Mouse (Mus musculus): ENCODE results near the gene Tshr. TPM values are rescaled to one million over a fixed set of nuclear protein-coding genes. Genes with fewer than 3 reads are reported as not detected.
"Not testable (repeated sequence)": the region's sequence is repeated elsewhere in the genome, so short reads cannot be mapped to it uniquely, and the experiment has no call there.

Tshr gene
- polyA plus RNA-seq, 1 experiment from 2014 or later: 0.73 TPM

- no peaks in the 10 kb centered on the region for H3K27me3 ChIP-seq
- H3K4me3 ChIP-seq: no peak overlapping the region
- H3K4me1 ChIP-seq: no peaks in the 10 kb centered on the region
- H3K9me3 ChIP-seq: no peaks in the 10 kb centered on the region
- no peak for ATAC-seq (ENCODE audit: insufficient number of reproducible peaks, insufficient read depth, low FRiP score, low TSS enrichment, low read depth)
- H3K4me2 ChIP-seq: no peak overlapping the region
- no peaks in the 10 kb centered on the region for H3K36me3 ChIP-seq
- H3K9ac ChIP-seq: no peak overlapping the region
- WGBS: 54% methylated on average over 6 of the region's 6 CpGs
- H3K27ac ChIP-seq: no peak overlapping the region
Observed at GRCm38 (mm10) chr12:91513980-91514379, 129.6 kb downstream of the Tshr start.

- Histone ChIP-seq H3K27me3 (no peaks in the 10 kb centered on the region), H3K4me2 (no peak overlapping the region), H3K4me3 (no peak overlapping the region), H3K27ac (no peak overlapping the region), H3K9me3 (peaks cover 4% of the 10 kb centered on the region; the same call in 1 of the 2 replicates), H3K4me1 (no peaks in the 10 kb centered on the region), H3K9ac (no peak overlapping the region), H3K36me3 (no peaks in the 10 kb centered on the region)
- no peak for ATAC-seq (ENCODE audit: insufficient number of reproducible peaks, insufficient read depth, low FRiP score, low TSS enrichment, low read depth)
- 29% methylated on average over 3 of the region's 3 CpGs for WGBS
Observed at GRCm38 (mm10) chr12:91517808-91518207, 133.4 kb downstream of the Tshr start.

GRCm38 (mm10) chr12:91523626-91524025 lies 139.3 kb downstream of the Tshr start:
- no peak for ATAC-seq (ENCODE audit: insufficient number of reproducible peaks, insufficient read depth, low FRiP score, low TSS enrichment, low read depth)
- Histone ChIP-seq H3K4me1 (no peaks in the 10 kb centered on the region), H3K4me2 (no peak overlapping the region), H3K27me3 (no peaks in the 10 kb centered on the region), H3K9me3 (peaks cover 4% of the 10 kb centered on the region; the same call in 1 of the 2 replicates), H3K36me3 (no peaks in the 10 kb centered on the region), H3K4me3 (no peak overlapping the region), H3K9ac (no peak overlapping the region), H3K27ac (no peak overlapping the region)
- 69% methylated on average over 3 of the region's 3 CpGs for WGBS

- no peaks in the 10 kb centered on the region for H3K36me3 ChIP-seq
- WGBS: 69% methylated on average over 6 of the region's 6 CpGs
- no peak overlapping the region for H3K27ac ChIP-seq
- no peak overlapping the region for H3K4me2 ChIP-seq
- no peaks in the 10 kb centered on the region for H3K9me3 ChIP-seq
- H3K27me3 ChIP-seq: no peaks in the 10 kb centered on the region
- no peak overlapping the region for H3K4me3 ChIP-seq
- no peak overlapping the region for H3K9ac ChIP-seq
- no peaks in the 10 kb centered on the region for H3K4me1 ChIP-seq
- no peak for ATAC-seq (ENCODE audit: insufficient number of reproducible peaks, insufficient read depth, low FRiP score, low TSS enrichment, low read depth)
Observed at GRCm38 (mm10) chr12:91534514-91534913, 150.2 kb downstream of the Tshr start.

GRCm38 (mm10) chr12:91540202-91540601 lies 155.8 kb downstream of the Tshr start:
- Histone ChIP-seq H3K4me1 (no peaks in the 10 kb centered on the region), H3K4me3 (no peak overlapping the region), H3K4me2 (no peak overlapping the region), H3K9me3 (0 out of 2 replicates have a peak, but pooled peaks cover 2% of the 10 kb centered on the region), H3K36me3 (no peaks in the 10 kb centered on the region), H3K27me3 (no peaks in the 10 kb centered on the region), H3K27ac (no peak overlapping the region), H3K9ac (no peak overlapping the region)
- ATAC-seq (ENCODE audit: insufficient number of reproducible peaks, insufficient read depth, low FRiP score, low TSS enrichment, low read depth): no peak
- WGBS: 85% methylated on average over 7 of the region's 7 CpGs

- 75% methylated on average over 9 of the region's 9 CpGs for WGBS
- no peak overlapping the region for H3K4me3 ChIP-seq
- H3K27me3 ChIP-seq: no peaks in the 10 kb centered on the region
- no peak overlapping the region for H3K4me2 ChIP-seq
- H3K9me3 ChIP-seq: no peaks in the 10 kb centered on the region
- H3K27ac ChIP-seq: no peak overlapping the region
- H3K4me1 ChIP-seq: no peaks in the 10 kb centered on the region
- peaks cover 8% of the 10 kb centered on the region for H3K36me3 ChIP-seq
- no peak for ATAC-seq (ENCODE audit: insufficient number of reproducible peaks, insufficient read depth, low FRiP score, low TSS enrichment, low read depth)
- H3K9ac ChIP-seq: no peak overlapping the region
Observed at GRCm38 (mm10) chr12:91549471-91549870, 165.1 kb downstream of the Tshr start.

GRCm38 (mm10) chr12:91551773-91552526 lies 167.6 kb downstream of the Tshr start:
- ATAC-seq (ENCODE audit: insufficient number of reproducible peaks, insufficient read depth, low FRiP score, low TSS enrichment, low read depth): peak; percentile 86; the same call in 1 of the 2 replicates
- Histone ChIP-seq H3K9me3 (no peaks in the 10 kb centered on the region), H3K4me3 (no peak overlapping the region), H3K36me3 (peaks cover 14% of the 10 kb centered on the region), H3K4me2 (no peak overlapping the region), H3K27ac (no peak overlapping the region), H3K27me3 (no peaks in the 10 kb centered on the region), H3K9ac (no peak overlapping the region), H3K4me1 (no peaks in the 10 kb centered on the region)
- 74% methylated on average over 19 of the region's 19 CpGs for WGBS

- H3K4me3 ChIP-seq; H3K4me2 ChIP-seq; H3K4me1 ChIP-seq; H3K27ac ChIP-seq; H3K9me3 ChIP-seq; ATAC-seq (ENCODE audit: insufficient number of reproducible peaks, insufficient read depth, low FRiP score, low TSS enrichment, low read depth); H3K27me3 ChIP-seq; H3K9ac ChIP-seq: not testable (repeated sequence)
- H3K36me3 ChIP-seq: peaks cover 24% of the 10 kb centered on the region
- 85% methylated on average over 8 of the region's 8 CpGs for WGBS
Observed at GRCm38 (mm10) chr12:91557358-91558005, 173.1 kb downstream of the Tshr start.

- H3K4me3 ChIP-seq; H3K27me3 ChIP-seq; H3K4me2 ChIP-seq; H3K4me1 ChIP-seq; H3K27ac ChIP-seq; H3K9me3 ChIP-seq; ATAC-seq (ENCODE audit: insufficient number of reproducible peaks, insufficient read depth, low FRiP score, low TSS enrichment, low read depth); H3K9ac ChIP-seq: not testable (repeated sequence)
- 82% methylated on average over 4 of the region's 4 CpGs for WGBS
- peaks cover 31% of the 10 kb centered on the region for H3K36me3 ChIP-seq
Observed at GRCm38 (mm10) chr12:91558152-91558551, 173.8 kb downstream of the Tshr start.

GRCm38 (mm10) chr12:91567145-91567544 lies 182.8 kb downstream of the Tshr start:
- Histone ChIP-seq H3K36me3 (peaks cover 71% of the 10 kb centered on the region), H3K9ac (no peak overlapping the region), H3K4me2 (no peak overlapping the region), H3K27ac (no peak overlapping the region), H3K9me3 (no peaks in the 10 kb centered on the region), H3K27me3 (no peaks in the 10 kb centered on the region), H3K4me3 (no peak overlapping the region), H3K4me1 (no peaks in the 10 kb centered on the region)
- no peak for ATAC-seq (ENCODE audit: insufficient number of reproducible peaks, insufficient read depth, low FRiP score, low TSS enrichment, low read depth)
- whole genome bisulfite sequencing: 91% methylated on average over 4 of the region's 4 CpGs

- no peak overlapping the region for H3K27ac ChIP-seq
- 89% methylated on average over 3 of the region's 3 CpGs for WGBS
- no peak overlapping the region for H3K9ac ChIP-seq
- no peaks in the 10 kb centered on the region for H3K9me3 ChIP-seq
- H3K4me1 ChIP-seq: no peaks in the 10 kb centered on the region
- H3K4me2 ChIP-seq: no peak overlapping the region
- ATAC-seq (ENCODE audit: insufficient number of reproducible peaks, insufficient read depth, low FRiP score, low TSS enrichment, low read depth): no peak
- H3K4me3 ChIP-seq: no peak overlapping the region
- no peaks in the 10 kb centered on the region for H3K27me3 ChIP-seq
- H3K36me3 ChIP-seq: peaks cover 71% of the 10 kb centered on the region
Observed at GRCm38 (mm10) chr12:91569255-91569654, 184.9 kb downstream of the Tshr start.

GRCm38 (mm10) chr12:91571708-91572107 lies 187.3 kb downstream of the Tshr start:
- no peak overlapping the region for H3K27ac ChIP-seq
- no peak overlapping the region for H3K4me3 ChIP-seq
- no peaks in the 10 kb centered on the region for H3K9me3 ChIP-seq
- peaks cover 77% of the 10 kb centered on the region for H3K36me3 ChIP-seq
- ATAC-seq (ENCODE audit: insufficient number of reproducible peaks, insufficient read depth, low FRiP score, low TSS enrichment, low read depth): no peak
- WGBS: 81% methylated on average over 2 of the region's 2 CpGs
- H3K4me2 ChIP-seq: no peak overlapping the region
- H3K4me1 ChIP-seq: no peaks in the 10 kb centered on the region
- no peaks in the 10 kb centered on the region for H3K27me3 ChIP-seq
- no peak overlapping the region for H3K9ac ChIP-seq

All from embryonic facial prominence, embryonic 13.5 days (tissue).